Mouse (Mus musculus) spleen, adult 2 months (tissue): ENCODE data around the gene Cers5.

ENCODE experiments used
- CTCF ChIP-seq: fragments of 200-500 bp; IDR thresholded peaks from 2 replicates; pipeline ENCODE4 v1.5.1; 2011; ENCODE audit warnings: mild to moderate bottlenecking, inconsistent platforms; ENCODE audit not compliant: insufficient read depth, insufficient read length, insufficient replicate concordance; ENCODE audit errors: extremely low read depth
- POLR2A ChIP-seq: fragments of 200-500 bp; IDR thresholded peaks from 2 replicates; pipeline ENCODE4 v1.6.1; 2011; ENCODE audit warnings: low read depth, low read length, inconsistent platforms

- TF ChIP-seq POLR2A (no peak), CTCF (no peak)
Measured at GRCm38 (mm10) chr15:99806171-99806570, 33.5 kb upstream of the Cers5 start.
